Mouse (Mus musculus) heart, embryonic 12.5 days (tissue): ENCODE results near the gene Ect2. TPM values are rescaled to one million over a fixed set of nuclear protein-coding genes. Genes with fewer than 3 reads are reported as not detected.

Experiments
- ATAC-seq: fragments of 200-750 bp; cut with Nextera tagmentation; 2 replicates; pipeline ENCODE4 v1.8.0; 2017; ENCODE audit warnings: moderate TSS enrichment, moderate library complexity; ENCODE audit not compliant: insufficient number of reproducible peaks, low FRiP score
- H3K27ac ChIP-seq: fragments of 300-500 bp; sonication (generic); 2 replicates; pipeline ENCODE4 v1.5.1; 2016; ENCODE audit warnings: mild to moderate bottlenecking, moderate library complexity; ENCODE audit not compliant: poor library complexity, severe bottlenecking
- H3K27me3 ChIP-seq: fragments of 300-500 bp; sonication (generic); replicated peaks from 2 replicates; pipeline ENCODE4 v1.6.1; 2016; ENCODE audit warnings: mild to moderate bottlenecking, moderate library complexity
- H3K36me3 ChIP-seq: fragments of 300-500 bp; sonication (generic); 2 replicates; pipeline ENCODE4 v1.6.1; 2016; ENCODE audit warnings: mild to moderate bottlenecking, moderate library complexity
- H3K4me1 ChIP-seq: fragments of 300-500 bp; sonication (generic); replicated peaks from 2 replicates; pipeline ENCODE4 v1.6.1; 2016; ENCODE audit warnings: mild to moderate bottlenecking
- H3K4me2 ChIP-seq: fragments of 300-500 bp; sonication (generic); 2 replicates; pipeline ENCODE4 v1.6.1; 2016; ENCODE audit warnings: mild to moderate bottlenecking, moderate library complexity
- H3K4me3 ChIP-seq: fragments of 300-500 bp; sonication (generic); 2 replicates; pipeline ENCODE4 v1.5.1; 2016; ENCODE audit warnings: mild to moderate bottlenecking
- H3K9ac ChIP-seq: fragments of 300-500 bp; sonication (generic); 2 replicates; pipeline ENCODE4 v1.6.1; 2016; ENCODE audit warnings: mild to moderate bottlenecking, moderate library complexity
- H3K9me3 ChIP-seq: fragments of 300-500 bp; sonication (generic); replicated peaks from 2 replicates; pipeline ENCODE4 v1.6.1; 2016; ENCODE audit warnings: mild to moderate bottlenecking, moderate library complexity
- WGBS: fragments of 180-500 bp; shearing (Covaris S2); methylation state at CpG from one replicate; pipeline ENCODE4 v1.1.7; 2016; 5-methylcytosine and 5-hydroxymethylcytosine counted together
- polyA plus RNA-seq: library from polyadenylated mRNA; unstranded; fragments of >200 nt; fragmentation: Nextera tagmentation; extraction: Ambion mirVana; gene quantifications from 2 replicates; pipeline ENCODE4 v1.2.1, GENCODE M21; 2016

Gene Ect2
- polyA plus RNA-seq, 1 experiment from 2014 or later, result 64.0 TPM

GRCm38 (mm10) chr3:27067206-27067605 lies 86.5 kb downstream of the Ect2 start:
- Histone ChIP-seq H3K4me2 (no peak overlapping the region), H3K4me3 (no peak overlapping the region), H3K27me3 (no peaks in the 10 kb centered on the region), H3K4me1 (no peaks in the 10 kb centered on the region), H3K9ac (no peak overlapping the region), H3K27ac (no peak overlapping the region), H3K9me3 (no peaks in the 10 kb centered on the region), H3K36me3 (no peaks in the 10 kb centered on the region)
- ATAC-seq, result no peak

GRCm38 (mm10) chr3:27064886-27065285 lies 88.8 kb downstream of the Ect2 start:
- H3K36me3 ChIP-seq, result no peaks in the 10 kb centered on the region
- no peak overlapping the region for H3K9ac ChIP-seq
- H3K27ac ChIP-seq, result no peak overlapping the region
- no peaks in the 10 kb centered on the region for H3K9me3 ChIP-seq
- WGBS, result 85% methylated on average over 2 of the region's 2 CpGs
- no peaks in the 10 kb centered on the region for H3K4me1 ChIP-seq
- ATAC-seq, result no peak
- no peak overlapping the region for H3K4me3 ChIP-seq
- H3K27me3 ChIP-seq, result no peaks in the 10 kb centered on the region
- H3K4me2 ChIP-seq, result no peak overlapping the region

GRCm38 (mm10) chr3:27063399-27064260 lies 90.0 kb downstream of the Ect2 start:
- Histone ChIP-seq H3K36me3 (no peaks in the 10 kb centered on the region), H3K4me2 (no peak overlapping the region), H3K4me1 (no peaks in the 10 kb centered on the region), H3K27me3 (no peaks in the 10 kb centered on the region), H3K9ac (no peak overlapping the region), H3K4me3 (no peak overlapping the region), H3K9me3 (no peaks in the 10 kb centered on the region), H3K27ac (no peak overlapping the region)
- ATAC-seq, result no peak
- 76% methylated on average over 11 of the region's 11 CpGs for WGBS

GRCm38 (mm10) chr3:27060441-27060840 lies 93.2 kb downstream of the Ect2 start:
- 86% methylated on average over 12 of the region's 12 CpGs for WGBS
- Histone ChIP-seq H3K4me3 (no peak overlapping the region), H3K4me1 (no peaks in the 10 kb centered on the region), H3K4me2 (no peak overlapping the region), H3K9me3 (no peaks in the 10 kb centered on the region; the same call in 1 of the 2 replicates), H3K9ac (no peak overlapping the region), H3K27me3 (no peaks in the 10 kb centered on the region), H3K27ac (no peak overlapping the region), H3K36me3 (no peaks in the 10 kb centered on the region)
- no peak for ATAC-seq

GRCm38 (mm10) chr3:27059529-27060322 lies 94.0 kb downstream of the Ect2 start:
- H3K27me3 ChIP-seq, result no peaks in the 10 kb centered on the region
- 80% methylated on average over 12 of the region's 12 CpGs for WGBS
- no peak for ATAC-seq
- no peak overlapping the region for H3K27ac ChIP-seq
- H3K4me3 ChIP-seq, result no peak overlapping the region
- no peaks in the 10 kb centered on the region; the same call in 1 of the 2 replicates for H3K9me3 ChIP-seq
- no peaks in the 10 kb centered on the region for H3K4me1 ChIP-seq
- no peak overlapping the region for H3K9ac ChIP-seq
- H3K4me2 ChIP-seq, result no peak overlapping the region
- no peaks in the 10 kb centered on the region for H3K36me3 ChIP-seq

- Histone ChIP-seq H3K4me3 (no peak overlapping the region), H3K4me1 (no peaks in the 10 kb centered on the region), H3K9ac (no peak overlapping the region), H3K27me3 (no peaks in the 10 kb centered on the region), H3K9me3 (no peaks in the 10 kb centered on the region; the same call in 1 of the 2 replicates), H3K4me2 (no peak overlapping the region), H3K27ac (no peak overlapping the region), H3K36me3 (no peaks in the 10 kb centered on the region)
- WGBS, result 75% methylated on average over 3 of the region's 3 CpGs
- ATAC-seq, result no peak
These were observed 98.2 kb downstream of the Ect2 start for GRCm38 (mm10) chr3:27055471-27055870.

- H3K9ac ChIP-seq, result no peak overlapping the region
- H3K4me3 ChIP-seq, result no peak overlapping the region
- no peaks in the 10 kb centered on the region for H3K4me1 ChIP-seq
- no peaks in the 10 kb centered on the region for H3K36me3 ChIP-seq
- ATAC-seq, result no peak
- 65% methylated on average over 2 of the region's 2 CpGs for WGBS
- no peak overlapping the region for H3K27ac ChIP-seq
- no peaks in the 10 kb centered on the region; the same call in 1 of the 2 replicates for H3K9me3 ChIP-seq
- no peak overlapping the region for H3K4me2 ChIP-seq
- no peaks in the 10 kb centered on the region for H3K27me3 ChIP-seq
These were observed 98.9 kb downstream of the Ect2 start for GRCm38 (mm10) chr3:27054766-27055165.

Other genes starting within 250 kb of the Ect2 start
- gene Nceh1, start 29.1 kb upstream of the Ect2 start, polyA plus RNA-seq, result 12.3 and 13.3 TPM in 2 replicates
- not detected in 2 replicates for gene Tnfsf10, start 163.2 kb upstream of the Ect2 start, polyA plus RNA-seq
- not detected in 2 replicates for gene Ghsr, start 217.5 kb upstream of the Ect2 start, polyA plus RNA-seq